Mouse (Mus musculus) midbrain, embryonic 10.5 days (tissue): Measurements from ENCODE around the gene Nus1. TPM values are rescaled to one million over a fixed set of nuclear protein-coding genes. Genes with fewer than 3 reads are reported as not detected.

Experiments used
- DNase-seq: peaks from one replicate; pipeline ENCODE4 v3.0.0-alpha.2; 2017; ENCODE audit warnings: low spot score
- H3K27ac ChIP-seq: fragments of 300-500 bp; sonication (generic); replicated peaks from 2 replicates; pipeline ENCODE4 v1.5.1; 2016; ENCODE audit warnings: mild to moderate bottlenecking
- H3K27me3 ChIP-seq: fragments of 300-500 bp; sonication (generic); 2 replicates; pipeline ENCODE4 v1.6.1; 2016; ENCODE audit warnings: low read depth, mild to moderate bottlenecking; ENCODE audit not compliant: poor library complexity, severe bottlenecking
- H3K36me3 ChIP-seq: fragments of 300-500 bp; sonication (generic); 2 replicates; pipeline ENCODE4 v1.6.1; 2016; ENCODE audit warnings: mild to moderate bottlenecking, moderate library complexity
- H3K4me1 ChIP-seq: fragments of 300-500 bp; sonication (generic); 2 replicates; pipeline ENCODE4 v1.6.1; 2016
- H3K4me3 ChIP-seq: fragments of 300-500 bp; sonication (generic); 2 replicates; pipeline ENCODE4 v1.5.1; 2016; ENCODE audit warnings: mild to moderate bottlenecking, moderate library complexity
- H3K9me3 ChIP-seq: fragments of 300-500 bp; sonication (generic); replicated peaks from 2 replicates; pipeline ENCODE4 v1.6.1; 2016; ENCODE audit warnings: mild to moderate bottlenecking
- WGBS: fragments of 180-500 bp; shearing (Covaris S2); methylation state at CpG from one replicate; pipeline ENCODE4 v1.1.7; 2016; 5-methylcytosine and 5-hydroxymethylcytosine counted together
- polyA plus RNA-seq: library from polyadenylated mRNA; unstranded; fragments of >200 nt; fragmentation: Nextera tagmentation; extraction: Ambion mirVana; gene quantifications from 2 replicates; pipeline ENCODE4 v1.2.1, GENCODE M21; 2016

Gene Nus1
- polyA plus RNA-seq, 1 experiment from 2014 or later: 13.1 TPM

GRCm38 (mm10) chr10:52420526-52420925, 3.2 kb downstream of the Nus1 start:
- WGBS: 95% methylated on average over 1 of the region's 1 CpGs
- Histone ChIP-seq H3K4me1 (peaks cover 18% of the 10 kb centered on the region), H3K36me3 (peaks cover 10% of the 10 kb centered on the region; the same call in 1 of the 2 replicates)

GRCm38 (mm10) chr10:52421716-52422115, 4.4 kb downstream of the Nus1 start:
- H3K4me3 ChIP-seq: no peak overlapping the region
- H3K27me3 ChIP-seq: no peaks in the 10 kb centered on the region
- WGBS: 94% methylated on average over 6 of the region's 6 CpGs
- H3K36me3 ChIP-seq: peaks cover 10% of the 10 kb centered on the region; the same call in 1 of the 2 replicates
- H3K9me3 ChIP-seq: no peaks in the 10 kb centered on the region
- DNase-seq: no peak
- no peak overlapping the region for H3K27ac ChIP-seq
- H3K4me1 ChIP-seq: peaks cover 16% of the 10 kb centered on the region

More at GRCm38 (mm10) chr10:52420526-52420925, 3.2 kb downstream of the Nus1 start:
- Histone ChIP-seq H3K27me3 (no peaks in the 10 kb centered on the region), H3K27ac (no peak overlapping the region), H3K4me3 (no peak overlapping the region), H3K9me3 (no peaks in the 10 kb centered on the region)
- no peak for DNase-seq

- Histone ChIP-seq H3K4me1 (peaks cover 22% of the 10 kb centered on the region), H3K36me3 (peaks cover 10% of the 10 kb centered on the region; the same call in 1 of the 2 replicates), H3K9me3 (no peaks in the 10 kb centered on the region), H3K4me3 (no peak overlapping the region), H3K27me3 (no peaks in the 10 kb centered on the region), H3K27ac (no peak overlapping the region)
- no peak for DNase-seq
- WGBS: 84% methylated on average over 2 of the region's 2 CpGs
Measured at GRCm38 (mm10) chr10:52423097-52423496, 5.8 kb downstream of the Nus1 start.

DNA sequence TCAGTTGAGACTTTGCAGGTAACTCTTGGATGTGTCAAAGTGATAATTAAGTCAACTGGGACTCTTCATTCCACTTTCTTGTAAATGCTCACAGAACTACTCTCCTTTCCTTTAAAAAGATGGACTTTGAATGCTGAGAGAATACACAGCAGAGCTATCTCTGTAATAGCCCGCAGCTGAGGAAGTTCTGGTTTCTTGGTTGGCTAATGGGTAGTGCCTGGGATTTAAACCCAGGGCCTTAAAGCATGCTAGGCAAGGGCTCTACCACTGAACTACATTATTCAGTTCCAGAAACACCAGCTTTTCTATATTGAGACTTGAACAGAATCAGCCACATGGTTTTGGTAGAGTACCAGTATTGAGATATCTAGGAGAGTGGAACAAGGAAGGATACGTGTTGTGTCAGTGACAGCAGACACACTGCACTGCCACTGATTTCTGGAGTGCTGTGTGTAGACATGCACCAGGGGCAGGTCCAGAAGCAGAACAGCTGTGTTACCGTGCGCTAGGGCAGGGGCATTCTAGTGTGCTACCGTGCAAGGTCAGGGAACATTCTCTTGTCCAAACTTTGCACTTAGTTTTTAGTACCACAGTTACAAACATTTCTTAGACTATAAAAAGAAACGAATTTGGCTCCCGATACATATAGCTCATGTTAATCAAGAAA, 9.1 kb downstream of the Nus1 start:
- Histone ChIP-seq H3K4me3 (no peak overlapping the region), H3K4me1 (peaks cover 10% of the 10 kb centered on the region), H3K27ac (no peak overlapping the region), H3K9me3 (no peaks in the 10 kb centered on the region), H3K27me3 (no peaks in the 10 kb centered on the region), H3K36me3 (peaks cover 28% of the 10 kb centered on the region)
- WGBS: 91% methylated on average over 7 of the region's 7 CpGs
- DNase-seq: no peak

GRCm38 (mm10) chr10:52427634-52428415, 10.5 kb downstream of the Nus1 start:
- DNase-seq: no peak
- H3K4me3 ChIP-seq: no peak overlapping the region
- H3K4me1 ChIP-seq: peaks cover 10% of the 10 kb centered on the region
- peaks cover 42% of the 10 kb centered on the region for H3K36me3 ChIP-seq
- 45% methylated on average over 2 of the region's 2 CpGs for WGBS
- no peaks in the 10 kb centered on the region for H3K27me3 ChIP-seq
- H3K27ac ChIP-seq: no peak overlapping the region; the same call in 1 of the 2 replicates
- H3K9me3 ChIP-seq: no peaks in the 10 kb centered on the region

- H3K4me3 ChIP-seq: no peak overlapping the region
- 90% methylated on average over 1 of the region's 1 CpGs for WGBS
- DNase-seq: no peak
- H3K27ac ChIP-seq: no peak overlapping the region
- no peaks in the 10 kb centered on the region for H3K9me3 ChIP-seq
- H3K4me1 ChIP-seq: peaks cover 10% of the 10 kb centered on the region
- peaks cover 66% of the 10 kb centered on the region for H3K36me3 ChIP-seq
- no peaks in the 10 kb centered on the region for H3K27me3 ChIP-seq
Measured at GRCm38 (mm10) chr10:52430953-52431352, 13.6 kb downstream of the Nus1 start.

DNA sequence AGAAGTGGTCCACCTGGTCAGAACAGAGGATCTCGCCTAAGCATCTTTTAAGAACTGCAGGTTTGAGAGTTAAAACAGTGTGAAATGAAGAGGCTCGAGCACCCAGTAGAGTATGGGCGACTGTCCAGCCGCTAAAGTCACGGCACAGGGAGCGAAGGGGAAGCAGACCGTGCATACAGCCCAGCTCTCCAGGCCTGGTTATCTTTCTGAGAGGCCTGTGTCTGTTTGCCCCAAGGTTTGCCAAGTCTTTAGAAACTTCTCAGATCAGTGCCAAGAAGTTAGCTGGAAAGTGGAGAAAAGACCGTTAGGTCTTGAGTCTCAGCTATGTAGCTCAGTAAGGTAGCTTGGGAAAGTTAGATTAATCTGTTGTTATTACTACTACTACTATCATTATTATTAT, 17.5 kb downstream of the Nus1 start:
- no peaks in the 10 kb centered on the region for H3K9me3 ChIP-seq
- DNase-seq: no peak
- WGBS: 95% methylated on average over 8 of the region's 8 CpGs
- H3K36me3 ChIP-seq: peaks cover 90% of the 10 kb centered on the region
- H3K27me3 ChIP-seq: no peaks in the 10 kb centered on the region
- no peak overlapping the region for H3K4me3 ChIP-seq
- no peak overlapping the region for H3K27ac ChIP-seq
- no peaks in the 10 kb centered on the region for H3K4me1 ChIP-seq

DNA sequence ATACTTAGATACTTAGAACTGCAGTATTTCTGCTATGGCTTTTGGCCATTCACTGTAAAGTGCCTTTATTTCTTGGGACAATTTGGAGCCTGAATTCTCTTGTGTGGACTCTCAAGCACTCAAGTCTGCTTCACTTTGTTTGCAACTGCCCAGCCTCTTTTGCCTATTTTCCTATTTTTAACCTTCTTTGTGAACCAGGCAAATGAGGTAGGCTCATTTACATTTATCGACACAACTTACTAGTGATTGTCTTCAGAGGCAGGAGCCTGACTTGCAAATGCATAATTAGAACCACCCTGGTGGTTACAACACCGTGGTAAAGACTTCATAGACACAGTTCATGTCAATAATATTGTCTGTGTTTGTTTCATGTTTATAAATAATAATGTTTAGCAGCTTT, 43.3 kb downstream of the Nus1 start:
- Histone ChIP-seq H3K27me3 (no peaks in the 10 kb centered on the region), H3K4me3 (no peak overlapping the region), H3K36me3 (no peaks in the 10 kb centered on the region), H3K27ac (no peak overlapping the region), H3K4me1 (peaks cover 3% of the 10 kb centered on the region; the same call in 1 of the 2 replicates), H3K9me3 (no peaks in the 10 kb centered on the region)
- DNase-seq: no peak
- WGBS: 68% methylated on average over 2 of the region's 2 CpGs

GRCm38 (mm10) chr10:52463941-52464739, 46.8 kb downstream of the Nus1 start:
- Histone ChIP-seq H3K27me3 (no peaks in the 10 kb centered on the region), H3K36me3 (no peaks in the 10 kb centered on the region), H3K4me3 (no peak overlapping the region), H3K27ac (no peak overlapping the region), H3K9me3 (no peaks in the 10 kb centered on the region), H3K4me1 (peaks cover 3% of the 10 kb centered on the region; the same call in 1 of the 2 replicates)
- WGBS: 73% methylated on average over 7 of the region's 7 CpGs
- no peak for DNase-seq

DNA sequence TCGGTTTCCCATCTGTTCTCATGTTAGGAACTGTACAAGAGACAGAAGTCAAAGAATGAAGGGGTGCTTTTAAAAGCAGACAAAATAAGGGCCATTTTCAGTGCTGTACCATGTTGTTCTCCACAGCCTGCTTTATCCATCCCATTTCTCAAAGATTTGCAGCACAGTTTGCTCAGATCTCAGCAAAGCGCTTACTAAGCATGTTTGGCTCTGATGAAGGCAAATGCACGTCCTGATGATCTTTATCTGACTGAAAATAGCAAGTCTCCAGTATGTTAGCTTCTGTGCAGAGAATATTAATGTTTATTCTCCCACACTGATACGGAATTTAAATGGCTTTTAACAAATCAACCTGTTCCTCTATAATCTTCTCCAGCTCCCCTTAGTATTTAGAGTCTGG, 54.2 kb downstream of the Nus1 start:
- Histone ChIP-seq H3K9me3 (no peaks in the 10 kb centered on the region), H3K4me3 (no peak overlapping the region), H3K27ac (no peak overlapping the region), H3K36me3 (no peaks in the 10 kb centered on the region), H3K27me3 (no peaks in the 10 kb centered on the region), H3K4me1 (no peaks in the 10 kb centered on the region)
- no peak for DNase-seq
- WGBS: 81% methylated on average over 4 of the region's 4 CpGs
